Mouse (Mus musculus): ENCODE data around the gene Krtap5-1.
"Not testable (repeated sequence)": the region's sequence is repeated elsewhere in the genome, so short reads cannot be mapped to it uniquely, and the experiment has no call there.

Gene Krtap5-1

GRCm38 (mm10) chr7:142296108-142296507, 810 bp downstream of the Krtap5-1 start:
- DNase-seq (ENCODE audit: low read depth, low spot score): not testable (repeated sequence)

DNA sequence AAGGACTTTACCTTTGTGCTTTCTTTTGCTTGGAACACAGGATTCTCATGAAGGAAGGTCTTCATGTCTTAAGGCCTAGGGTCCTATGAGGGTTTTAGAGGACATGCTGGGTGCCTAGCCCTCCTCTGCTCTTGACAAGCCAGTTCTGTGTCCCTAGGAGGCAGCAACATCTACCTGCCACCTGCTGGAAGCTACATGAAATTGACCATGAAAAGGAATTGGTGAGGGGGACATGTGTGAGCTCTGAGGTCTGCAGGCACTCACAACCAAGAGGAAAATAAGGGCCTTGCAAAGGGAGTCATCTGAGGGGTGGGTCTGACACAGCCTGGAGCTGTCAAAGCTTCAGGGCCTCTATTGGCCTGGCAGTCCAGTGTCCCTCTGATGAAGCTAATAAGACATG, 1.5 kb downstream of the Krtap5-1 start:
- no peak for DNase-seq (ENCODE audit: low read depth, low spot score)

- not testable (repeated sequence) for DNase-seq (ENCODE audit: low read depth, low spot score)
These were observed 3.1 kb downstream of the Krtap5-1 start for GRCm38 (mm10) chr7:142293851-142294250.

DNA sequence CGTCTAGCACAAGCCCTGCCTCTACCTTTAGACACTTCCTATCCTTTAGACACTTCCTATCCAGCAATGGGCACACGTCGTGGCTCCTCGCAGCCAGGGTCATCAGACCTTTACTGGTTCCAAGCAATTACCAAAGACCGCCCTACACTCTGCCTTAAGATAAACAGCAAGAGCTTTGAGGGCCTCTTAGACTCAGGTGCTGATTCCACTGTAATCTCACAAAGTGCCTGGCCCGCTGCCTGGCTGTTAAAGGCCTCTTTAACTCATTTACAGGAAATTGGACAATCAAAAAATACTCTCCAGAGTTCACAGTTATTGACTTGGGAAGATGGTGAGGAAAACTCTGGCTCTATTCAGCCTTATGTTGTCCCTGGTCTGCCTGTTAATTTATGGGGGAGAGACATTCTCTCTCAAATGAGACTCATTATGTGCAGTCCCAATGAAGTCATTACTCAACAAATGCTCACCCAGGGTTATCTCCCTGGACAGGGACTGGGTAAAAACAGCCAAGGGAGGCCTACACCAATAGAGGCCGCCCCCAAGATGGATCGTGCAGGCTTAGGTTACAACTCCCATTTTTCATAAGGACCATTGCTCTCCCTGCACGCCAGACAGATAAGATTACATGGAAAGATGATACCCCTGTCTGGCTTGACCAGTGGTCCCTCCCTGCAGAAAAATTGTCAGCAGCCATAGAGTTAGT, 10.9 kb downstream of the Krtap5-1 start:
- DNase-seq (ENCODE audit: low read depth, low spot score): not testable (repeated sequence)

DNA sequence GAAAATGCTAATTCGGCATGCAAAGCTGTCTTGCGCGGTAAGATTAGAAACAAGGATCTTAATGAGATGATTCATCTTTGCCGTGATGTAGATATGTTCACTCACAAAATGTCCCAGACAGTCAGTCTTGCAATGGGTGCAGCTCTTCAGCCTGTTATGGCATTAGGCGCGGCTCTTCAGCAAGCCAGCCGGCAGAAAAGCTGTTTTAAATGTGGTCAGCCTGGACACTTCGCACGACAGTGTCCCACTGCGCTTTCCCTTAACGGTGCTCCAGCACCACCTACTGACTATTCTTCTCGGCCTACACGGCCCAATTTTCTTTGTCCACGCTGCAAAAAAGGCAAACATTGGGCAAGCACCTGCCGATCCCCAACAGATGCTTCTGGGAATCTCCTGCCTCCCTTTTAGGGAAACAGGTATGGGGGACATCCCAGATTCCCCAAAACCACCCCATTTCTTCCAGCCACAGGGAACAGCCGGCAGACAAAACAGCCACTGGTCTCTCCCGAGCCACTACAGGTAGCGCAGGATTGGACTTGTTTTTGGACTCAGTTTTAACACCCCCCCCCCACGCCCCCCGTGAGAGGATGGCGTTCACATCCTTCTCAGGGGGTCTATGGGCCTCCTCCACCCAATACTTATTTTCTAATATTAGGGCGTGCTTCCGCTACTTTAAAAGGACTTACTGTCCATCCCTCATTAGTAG, 11.6 kb downstream of the Krtap5-1 start:
- DNase-seq (ENCODE audit: low read depth, low spot score): no peak

- peak; percentile 72 for DNase-seq (ENCODE audit: low read depth, low spot score)
These were observed 12.3 kb downstream of the Krtap5-1 start for GRCm38 (mm10) chr7:142284615-142285080.

GRCm38 (mm10) chr7:142284023-142284591, 12.8 kb downstream of the Krtap5-1 start:
- peak; percentile 60 for DNase-seq (ENCODE audit: low read depth, low spot score)

GRCm38 (mm10) chr7:142282847-142283246, 14.1 kb downstream of the Krtap5-1 start:
- not testable (repeated sequence) for DNase-seq (ENCODE audit: low read depth, low spot score)

GRCm38 (mm10) chr7:142279291-142279690, 17.6 kb downstream of the Krtap5-1 start:
- DNase-seq (ENCODE audit: low read depth, low spot score): not testable (repeated sequence)

DNA sequence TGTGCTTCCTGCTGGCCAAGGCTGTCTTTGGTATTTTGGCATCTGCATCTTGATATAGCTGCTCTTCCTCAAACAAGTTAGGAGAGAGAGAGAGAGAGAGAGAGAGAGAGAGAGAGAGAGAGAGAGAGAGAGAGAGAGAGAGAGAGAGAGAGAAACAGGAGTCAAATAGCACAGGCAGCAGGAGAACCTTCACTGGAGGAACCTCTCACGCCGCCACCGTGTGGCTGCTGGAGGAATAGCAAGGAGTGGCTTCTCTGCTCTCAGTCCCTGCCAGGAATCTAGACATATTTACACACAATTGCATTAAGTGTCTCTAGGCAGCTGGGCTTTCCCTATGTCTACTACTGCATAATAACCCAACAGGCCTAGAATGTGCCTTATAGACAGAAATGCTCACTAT, 18.7 kb downstream of the Krtap5-1 start:
- DNase-seq (ENCODE audit: low read depth, low spot score): not testable (repeated sequence)

DNA sequence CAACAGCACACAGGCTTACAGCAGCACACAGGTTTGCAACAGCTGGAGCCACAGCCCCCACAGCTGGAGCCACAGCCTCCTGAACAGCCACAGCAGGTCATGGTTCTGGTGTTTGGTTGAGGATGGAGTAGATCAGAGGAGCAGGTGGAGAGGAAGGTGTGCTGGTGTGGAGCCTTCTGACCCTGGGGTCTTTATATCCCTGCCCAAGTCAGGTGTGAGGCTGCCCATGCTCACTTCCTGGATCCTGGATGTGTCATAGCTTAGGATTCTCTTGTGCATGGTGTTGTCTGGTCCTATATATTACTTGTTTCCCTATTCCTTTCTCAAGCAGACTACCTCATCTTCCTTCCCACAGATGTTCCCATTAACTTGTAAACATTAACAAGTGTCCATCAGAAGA, 22.7 kb downstream of the Krtap5-1 start, which contains the start of gene Gm4559:
Gm4559 (minus strand) TSS at position 101 of the 400 bp plus-strand sequence.
- not testable (repeated sequence) for DNase-seq (ENCODE audit: low read depth, low spot score)

- DNase-seq (ENCODE audit: low read depth, low spot score): not testable (repeated sequence)
These were observed 38.7 kb downstream of the Krtap5-1 start, which contains the start of gene Gm2431 for GRCm38 (mm10) chr7:142258254-142258653. Gm2431 (minus strand) TSS chr7:142258354.

GRCm38 (mm10) chr7:142255517-142255916, 41.4 kb downstream of the Krtap5-1 start:
- no peak for DNase-seq (ENCODE audit: low read depth, low spot score)

DNA sequence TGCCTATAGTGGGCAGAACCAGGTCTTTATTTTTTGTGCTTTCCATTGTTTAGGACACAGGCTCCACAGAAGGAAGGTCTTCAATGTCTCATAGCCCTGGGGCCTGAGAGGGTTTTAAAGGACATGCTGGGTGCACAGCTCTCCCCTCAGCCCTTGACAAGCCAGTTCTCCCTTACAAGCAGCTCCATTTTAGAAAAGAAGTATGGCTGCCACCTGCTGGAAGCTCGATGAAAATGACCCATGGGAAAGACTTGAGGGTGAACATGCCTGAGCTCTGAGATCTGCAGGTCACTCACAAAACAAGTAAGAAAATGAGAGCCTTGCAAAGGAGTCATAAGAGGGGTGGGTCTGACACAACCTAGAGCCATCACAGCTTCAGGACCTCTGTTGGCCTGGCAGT, 47.1 kb downstream of the Krtap5-1 start:
- DNase-seq (ENCODE audit: low read depth, low spot score): no peak
